Mouse (Mus musculus) urinary bladder, postnatal 10 days (tissue): ENCODE measurements around the gene Olfr1393.
"Not testable (repeated sequence)": the region's sequence is repeated elsewhere in the genome, so short reads cannot be mapped to it uniquely, and the experiment has no call there.

ENCODE experiments used
- DNase-seq: peaks from one replicate; pipeline ENCODE4 v3.0.0; 2022; ENCODE audit warnings: low spot score

Olfr1393 gene

GRCm38 (mm10) chr11:49308547-49308946 lies 30.4 kb downstream of the Olfr1393 start:
- not testable (repeated sequence) for DNase-seq

GRCm38 (mm10) chr11:49322442-49322841 lies 44.3 kb downstream of the Olfr1393 start, which contains the start of gene Olfr1391:
Gene Olfr1391 (plus strand): TSS chr11:49322742.
- no peak for DNase-seq

- no peak for DNase-seq
These were observed 48.6 kb downstream of the Olfr1393 start for GRCm38 (mm10) chr11:49326726-49327125.

GRCm38 (mm10) chr11:49329686-49330085 lies 51.6 kb downstream of the Olfr1393 start:
- no peak for DNase-seq
